Mouse (Mus musculus) WW6 (cell line): ENCODE measurements at regions not wholly inside any gene's neighbourhood (a gene's known extent, or its start where the extent isn't known, plus 50 kb on each side); places are given as distances from the start of the nearest gene placed in this dataset.

Experiments
- DNase-seq: peaks from one replicate; pipeline ENCODE4 v3.0.0-alpha.2; 2013; ENCODE audit warnings: low read depth, low spot score

GRCm38 (mm10) chr14:76822766-76823325 lies 213.7 kb upstream of the Ccdc122 start:
- DNase-seq = no peak

- DNase-seq = no peak
Measured at GRCm38 (mm10) chr14:76821892-76822291, 214.7 kb upstream of the Ccdc122 start.

GRCm38 (mm10) chr14:76821484-76821883 lies 215.1 kb upstream of the Ccdc122 start:
- DNase-seq = no peak

- no peak for DNase-seq
Measured at GRCm38 (mm10) chr14:76820989-76821388, 215.6 kb upstream of the Ccdc122 start.

- no peak for DNase-seq
Measured at GRCm38 (mm10) chr14:76819690-76820089, 216.9 kb upstream of the Ccdc122 start.

- DNase-seq = no peak
Measured at GRCm38 (mm10) chr14:76818256-76819010, 218.1 kb upstream of the Ccdc122 start.

GRCm38 (mm10) chr14:76817189-76817772 lies 219.3 kb upstream of the Ccdc122 start:
- no peak for DNase-seq

- DNase-seq = no peak
Measured at GRCm38 (mm10) chr14:76816666-76817065, 219.9 kb upstream of the Ccdc122 start.

GRCm38 (mm10) chr14:76812155-76812875 lies 224.3 kb upstream of the Ccdc122 start:
- DNase-seq = no peak

- no peak for DNase-seq
Measured at GRCm38 (mm10) chr14:76810697-76811589, 225.6 kb upstream of the Ccdc122 start.

- no peak for DNase-seq
Measured at GRCm38 (mm10) chr14:76810041-76810440, 226.5 kb upstream of the Ccdc122 start.

- no peak for DNase-seq
Measured at GRCm38 (mm10) chr14:76809411-76809810, 227.2 kb upstream of the Ccdc122 start.

- DNase-seq = no peak
Measured at GRCm38 (mm10) chr14:76805151-76805785, 231.3 kb upstream of the Ccdc122 start.

GRCm38 (mm10) chr14:76804447-76805150 lies 232.0 kb upstream of the Ccdc122 start:
- no peak for DNase-seq

GRCm38 (mm10) chr14:76800181-76800580 lies 236.4 kb upstream of the Ccdc122 start:
- no peak for DNase-seq

GRCm38 (mm10) chr14:76799741-76800140 lies 236.8 kb upstream of the Ccdc122 start:
- DNase-seq = no peak

GRCm38 (mm10) chr14:76798925-76799428 lies 237.6 kb upstream of the Ccdc122 start:
- no peak for DNase-seq

GRCm38 (mm10) chr14:76798488-76798887 lies 238.1 kb upstream of the Ccdc122 start:
- DNase-seq = no peak

- DNase-seq = no peak
Measured at GRCm38 (mm10) chr14:76797518-76797917, 239.1 kb upstream of the Ccdc122 start.
